Mouse (Mus musculus) cerebellum, adult 2 months (tissue): ENCODE measurements around the gene Mad1l1. TPM values are rescaled to one million over a fixed set of nuclear protein-coding genes. Genes with fewer than 3 reads are reported as not detected.
A peak's percentile ranks its signal among the peaks of the same experiment; 100 is the strongest.

Source experiments
- DNase-seq, 2 experiments: peaks; one replicate each; pipeline ENCODE4 v3.0.0; 2021
- H3K27ac ChIP-seq: fragments of 200-500 bp; 2 replicates; pipeline ENCODE4 v1.5.1; 2012; ENCODE audit warnings: low read length, control low read depth, inconsistent platforms; ENCODE audit not compliant: insufficient read depth
- H3K27me3 ChIP-seq: fragments of 200-500 bp; 2 replicates; pipeline ENCODE4 v1.6.1; 2012; ENCODE audit warnings: inconsistent platforms, mild to moderate bottlenecking, low read length, moderate library complexity; ENCODE audit not compliant: control insufficient read depth, insufficient read depth
- H3K4me1 ChIP-seq: fragments of 200-500 bp; 2 replicates; pipeline ENCODE4 v1.6.1; 2011; ENCODE audit warnings: low read length; ENCODE audit not compliant: control insufficient read depth, insufficient read depth
- H3K4me3 ChIP-seq: fragments of 200-500 bp; replicated peaks from 2 replicates; pipeline ENCODE3; 2011; ENCODE audit warnings: mild to moderate bottlenecking, low read depth, low read length, control low read depth; ENCODE audit not compliant: insufficient read depth
- CTCF ChIP-seq: fragments of 200-500 bp; IDR thresholded peaks from 2 replicates; pipeline ENCODE4 v1.5.1; 2011; ENCODE audit warnings: low read depth, mild to moderate bottlenecking, control low read depth, low read length, moderate library complexity, borderline replicate concordance; ENCODE audit not compliant: insufficient read depth
- POLR2A ChIP-seq: fragments of 200-500 bp; IDR thresholded peaks from 2 replicates; pipeline ENCODE4 v1.6.1; 2011; ENCODE audit warnings: low read length, control low read depth, borderline replicate concordance; ENCODE audit not compliant: insufficient read depth
- WGBS: fragments of 180-500 bp; shearing (Covaris S2); methylation state at CpG from one replicate; pipeline ENCODE4 v1.1.7; 2018; 5-methylcytosine and 5-hydroxymethylcytosine counted together
- polyA plus RNA-seq: library from polyadenylated mRNA; depleted of rRNA; stranded (reverse); fragments of >200 nt; gene quantifications from 2 replicates; pipeline ENCODE4 v1.2.3, GENCODE M21; 2012

Mad1l1 gene
- polyA plus RNA-seq, 1 experiment: 25.3 TPM

DNA sequence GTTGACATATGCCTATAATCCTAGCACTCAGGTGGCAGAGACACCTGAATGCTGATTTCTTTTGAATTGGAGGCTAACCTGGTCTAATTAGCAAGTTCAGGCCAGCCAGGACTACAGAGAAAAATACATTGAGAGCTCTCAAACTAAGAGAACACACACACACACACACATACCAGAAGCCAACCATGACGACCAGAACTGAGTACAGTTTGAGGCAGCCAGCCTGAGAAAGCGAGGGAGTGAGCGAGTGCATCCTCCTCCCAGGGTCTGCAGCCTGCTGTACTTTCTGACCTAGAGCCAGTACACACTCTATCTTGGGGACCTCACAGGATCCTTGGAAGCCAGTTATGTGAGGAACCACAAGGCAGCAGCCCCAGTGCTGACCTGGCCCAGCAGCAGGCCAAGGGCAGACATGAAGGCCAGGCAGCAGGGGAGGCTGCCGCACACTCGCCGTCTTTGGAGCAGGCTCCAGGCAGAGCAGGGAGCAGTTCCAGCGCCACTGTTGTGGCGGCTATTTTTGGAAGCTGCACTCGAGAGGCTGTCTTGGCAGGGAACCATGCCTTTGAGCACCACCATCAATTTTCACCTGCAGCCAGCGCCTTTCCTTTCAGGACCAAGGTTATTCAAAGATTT lies 143.2 kb downstream of the Mad1l1 start:
- Histone ChIP-seq H3K27me3 (no peaks in the 10 kb centered on the region), H3K4me1 (peaks cover 8% of the 10 kb centered on the region), H3K4me3 (no peak overlapping the region), H3K27ac (no peak overlapping the region)
- no peak for TF ChIP-seq CTCF
- TF ChIP-seq POLR2A: no peak
- peak; percentile 57 to 73 for DNase-seq
- 20% methylated on average over 10 of the region's 10 CpGs for WGBS

DNA sequence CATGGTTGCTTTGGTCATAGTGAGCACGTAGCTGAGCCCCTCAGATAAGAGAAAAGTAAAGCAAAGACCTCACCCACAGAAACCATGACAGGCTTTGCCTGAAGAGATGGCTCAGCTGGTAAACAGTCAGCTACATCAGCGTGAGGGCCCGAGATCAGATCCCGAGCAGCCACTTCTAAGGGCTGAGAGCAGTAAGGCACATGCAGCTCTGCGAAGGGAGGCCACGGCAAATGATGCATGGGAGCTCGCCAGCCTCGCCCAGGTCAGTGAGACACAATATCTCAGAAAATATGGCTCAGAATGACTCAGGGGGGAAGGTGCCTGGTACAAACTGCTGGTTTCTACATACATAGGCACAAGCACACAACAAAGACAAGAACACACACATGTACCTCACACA lies 143.8 kb downstream of the Mad1l1 start:
- Histone ChIP-seq H3K27ac (no peak overlapping the region), H3K4me1 (peaks cover 8% of the 10 kb centered on the region), H3K4me3 (no peak overlapping the region), H3K27me3 (no peaks in the 10 kb centered on the region)
- TF ChIP-seq CTCF (no peak), POLR2A (no peak)
- 97% methylated on average over 8 of the region's 8 CpGs for WGBS
- no peak for DNase-seq

- no peak overlapping the region for H3K27ac ChIP-seq
- H3K4me3 ChIP-seq: no peak overlapping the region
- 93% methylated on average over 3 of the region's 3 CpGs for WGBS
- no peak for DNase-seq
- TF ChIP-seq POLR2A (no peak), CTCF (no peak)
- peaks cover 8% of the 10 kb centered on the region for H3K4me1 ChIP-seq
- no peaks in the 10 kb centered on the region for H3K27me3 ChIP-seq
Measured at GRCm38 (mm10) chr5:140176370-140176769, 145.0 kb downstream of the Mad1l1 start.

DNA sequence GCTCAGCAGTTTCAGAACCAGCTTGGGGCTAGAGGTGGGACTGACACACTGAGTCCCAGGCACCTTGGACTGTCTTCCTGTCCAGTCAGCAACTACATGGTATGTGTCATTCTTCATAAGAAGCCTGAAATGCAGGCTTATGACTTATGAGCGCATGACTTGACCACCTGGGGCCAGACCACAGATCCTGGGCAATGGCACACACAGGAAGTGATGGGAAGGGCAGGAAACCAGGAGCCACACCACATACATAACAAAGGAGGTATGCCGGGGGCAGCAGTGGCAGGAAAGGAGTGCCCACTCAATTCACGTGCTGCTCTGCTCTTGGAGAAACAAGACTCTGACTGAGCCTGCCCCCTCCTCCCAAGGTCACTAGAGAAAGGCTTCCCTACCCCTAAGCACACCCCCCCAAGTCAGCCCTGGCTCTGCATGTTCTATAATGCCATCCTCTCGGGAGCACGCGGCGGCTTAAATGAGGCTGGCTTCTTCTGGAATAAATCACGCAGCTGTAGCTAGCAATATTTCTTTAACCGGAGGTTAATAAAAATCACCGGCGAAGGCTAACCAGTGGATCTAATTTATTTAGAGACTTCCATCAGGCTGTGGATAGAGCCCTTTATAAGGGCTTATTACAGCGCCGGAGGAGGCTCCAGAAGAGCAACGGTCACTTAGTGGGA lies 146.4 kb downstream of the Mad1l1 start:
- Histone ChIP-seq H3K27ac (no peak overlapping the region), H3K27me3 (no peaks in the 10 kb centered on the region), H3K4me3 (no peak overlapping the region), H3K4me1 (peaks cover 8% of the 10 kb centered on the region)
- no peak for DNase-seq
- 95% methylated on average over 14 of the region's 14 CpGs for WGBS
- no peak for TF ChIP-seq POLR2A
- no peak for TF ChIP-seq CTCF

- Histone ChIP-seq H3K4me3 (no peak overlapping the region), H3K27ac (no peak overlapping the region), H3K4me1 (peaks cover 8% of the 10 kb centered on the region), H3K27me3 (no peaks in the 10 kb centered on the region)
- WGBS: 72% methylated on average over 3 of the region's 3 CpGs
- no peak for DNase-seq
- TF ChIP-seq POLR2A (no peak), CTCF (no peak)
Measured at GRCm38 (mm10) chr5:140174066-140174465, 147.3 kb downstream of the Mad1l1 start.

DNA sequence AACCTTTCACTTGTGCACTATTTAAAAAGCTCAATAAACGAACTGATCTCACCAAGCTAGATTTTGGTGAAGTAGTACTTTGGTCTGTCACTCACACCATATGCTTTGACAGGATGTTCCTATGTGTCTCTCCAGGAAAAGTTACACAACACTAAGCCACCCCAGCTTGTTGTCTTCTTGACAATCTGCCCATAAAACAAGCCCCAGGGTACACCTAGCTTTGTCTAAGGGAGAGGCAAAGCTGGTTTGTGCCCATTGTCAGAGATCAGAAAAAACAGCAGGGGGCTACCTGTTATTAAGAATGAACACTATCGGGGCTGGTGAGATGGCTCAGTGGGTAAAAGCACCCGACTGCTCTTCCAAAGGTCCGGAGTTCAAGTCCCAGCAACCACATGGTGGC lies 148.2 kb downstream of the Mad1l1 start:
- Histone ChIP-seq H3K4me3 (no peak overlapping the region), H3K27me3 (no peaks in the 10 kb centered on the region), H3K4me1 (peaks cover 2% of the 10 kb centered on the region), H3K27ac (no peak overlapping the region)
- 98% methylated on average over 4 of the region's 4 CpGs for WGBS
- TF ChIP-seq POLR2A (no peak), CTCF (no peak)
- no peak for DNase-seq

DNA sequence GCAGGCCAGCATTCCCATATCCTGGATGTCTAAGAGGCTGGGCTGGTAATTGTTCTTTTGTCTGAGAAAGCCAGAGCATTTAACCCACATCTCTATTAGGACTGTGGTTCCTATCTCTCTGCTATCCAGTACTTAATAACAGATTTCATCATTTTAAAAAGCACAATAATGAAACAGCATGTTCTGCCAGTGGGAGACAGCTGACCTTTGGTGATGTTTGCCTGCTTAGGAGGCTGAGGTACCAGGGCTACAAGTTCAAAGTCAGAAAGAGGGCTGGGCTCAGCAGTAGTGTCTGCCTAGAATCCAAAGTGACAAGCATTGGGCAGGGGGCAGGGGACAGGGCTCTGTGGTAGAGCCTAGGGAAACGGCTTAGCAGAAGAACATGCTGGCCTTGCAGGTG lies 149.6 kb downstream of the Mad1l1 start:
- no peak for DNase-seq
- 57% methylated on average over 1 of the region's 1 CpGs for WGBS
- Histone ChIP-seq H3K4me3 (no peak overlapping the region), H3K27me3 (no peaks in the 10 kb centered on the region), H3K4me1 (peaks cover 12% of the 10 kb centered on the region), H3K27ac (no peak overlapping the region)
- no peak for TF ChIP-seq POLR2A
- TF ChIP-seq CTCF: no peak

DNA sequence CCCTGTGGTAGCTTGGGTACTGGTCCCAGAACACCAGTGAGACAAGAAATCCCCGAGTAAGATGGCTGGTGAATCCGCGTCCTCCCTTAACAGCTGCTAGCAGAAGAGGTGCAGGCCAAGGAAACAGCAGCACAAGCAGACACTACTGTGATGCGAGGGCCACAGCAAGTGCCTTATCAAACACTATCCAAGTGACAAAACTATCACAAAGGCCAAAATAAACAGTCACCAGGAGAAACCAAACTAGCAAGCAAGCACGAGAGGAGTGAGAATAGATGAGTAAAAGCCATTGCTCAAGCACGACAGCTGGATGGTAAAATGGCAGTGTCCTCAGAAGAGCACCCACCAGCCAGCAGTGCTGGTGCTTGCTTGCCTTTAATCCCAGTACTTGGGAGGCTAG lies 153.8 kb downstream of the Mad1l1 start:
- Histone ChIP-seq H3K4me3 (no peak overlapping the region), H3K27ac (no peak overlapping the region), H3K4me1 (peaks cover 12% of the 10 kb centered on the region), H3K27me3 (no peaks in the 10 kb centered on the region)
- TF ChIP-seq POLR2A (no peak), CTCF (no peak)
- 74% methylated on average over 6 of the region's 6 CpGs for WGBS
- no peak for DNase-seq
